Mouse (Mus musculus): ENCODE data around the gene Zfp652. TPM values are rescaled to one million over a fixed set of nuclear protein-coding genes. Genes with fewer than 3 reads are reported as not detected.

Zfp652 gene
- total RNA-seq, 2 experiments from 2014 or later: 48.2 to 49.2 TPM

DNA sequence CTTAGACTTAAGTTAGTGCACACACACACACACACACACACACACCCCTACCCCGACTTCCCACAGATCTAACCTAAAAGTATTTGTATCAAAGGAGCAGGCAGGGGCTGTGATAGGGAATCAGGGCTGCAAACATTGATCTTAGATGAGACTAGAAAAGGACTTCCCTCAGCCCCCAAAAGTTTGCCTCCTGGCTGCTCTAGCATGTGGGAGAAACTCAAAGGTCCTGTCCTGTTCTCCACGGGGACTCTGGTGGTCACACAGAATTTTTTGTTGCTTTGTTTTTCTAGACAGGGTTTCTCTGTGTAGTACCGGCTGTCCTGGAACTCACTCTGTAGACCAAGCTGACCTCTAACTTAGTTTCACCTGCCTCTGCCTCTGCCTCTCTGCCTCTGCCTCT lies 113.2 kb downstream of the Zfp652 start:
- DNase-seq (ENCODE audit: low spot score): no peak
- intact Hi-C loops (cut with DNase I): loop anchor here (2.0 to 10.0 kb wide), 3 partner anchors 31 to 141 kb away; no protein-coding TSS in a partner anchor

GRCm38 (mm10) chr11:95826317-95827167 lies 114.1 kb downstream of the Zfp652 start:
- intact Hi-C loops (cut with DNase I): loop anchor here (10.0 kb wide), 1 partner anchor 142 kb away; no protein-coding TSS in a partner anchor
- no peak for DNase-seq (ENCODE audit: low spot score)

- DNase-seq (ENCODE audit: low spot score): no peak
- intact Hi-C loops (cut with DNase I): loop anchor here (10.0 kb wide), 1 partner anchor 142 kb away; no protein-coding TSS in a partner anchor
Observed at GRCm38 (mm10) chr11:95827168-95827447, 114.6 kb downstream of the Zfp652 start.

GRCm38 (mm10) chr11:95827464-95828085 lies 115.1 kb downstream of the Zfp652 start:
- no peak for DNase-seq (ENCODE audit: low spot score)
- intact Hi-C loops (cut with DNase I): loop anchor here (10.0 kb wide), 1 partner anchor 143 kb away; no protein-coding TSS in a partner anchor

GRCm38 (mm10) chr11:95828181-95828964 lies 115.9 kb downstream of the Zfp652 start:
- no peak for DNase-seq (ENCODE audit: low spot score)
- intact Hi-C loops (cut with DNase I): loop anchor here (10.0 kb wide), 1 partner anchor 144 kb away; no protein-coding TSS in a partner anchor

DNA sequence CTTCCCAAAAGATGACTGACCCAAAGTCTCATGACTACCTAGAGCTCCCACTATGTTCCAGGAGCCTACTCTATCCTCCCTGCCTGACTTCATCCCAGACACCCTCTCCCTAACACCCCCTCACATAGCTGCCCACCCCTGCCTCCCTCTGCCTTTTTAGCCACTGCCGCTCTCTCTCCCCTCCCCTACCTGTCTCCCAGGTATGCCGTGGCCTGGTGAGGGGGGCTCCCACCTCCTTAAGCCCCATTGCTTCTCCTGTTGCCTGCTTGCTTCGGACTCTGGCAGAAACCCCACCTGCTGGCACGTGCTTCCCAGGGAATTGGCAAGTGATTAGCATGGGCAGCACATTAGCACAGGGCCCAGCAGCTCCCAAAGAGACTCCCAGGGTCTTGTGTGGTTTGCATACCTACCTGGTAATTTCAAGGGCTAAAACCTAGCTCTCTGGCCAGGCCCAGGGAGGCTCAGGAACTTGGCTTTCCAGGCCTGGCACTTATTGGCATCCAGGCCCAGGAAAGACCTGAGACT lies 117.1 kb downstream of the Zfp652 start:
- no peak for DNase-seq (ENCODE audit: low spot score)
- intact Hi-C loops (cut with DNase I): loop anchor here (1.0 to 10.0 kb wide), 2 partner anchors 24 to 145 kb away; no protein-coding TSS in a partner anchor

GRCm38 (mm10) chr11:95830411-95831275 lies 118.2 kb downstream of the Zfp652 start:
- DNase-seq (ENCODE audit: low spot score): no peak
- intact Hi-C loops (cut with DNase I): no loop called here

DNA sequence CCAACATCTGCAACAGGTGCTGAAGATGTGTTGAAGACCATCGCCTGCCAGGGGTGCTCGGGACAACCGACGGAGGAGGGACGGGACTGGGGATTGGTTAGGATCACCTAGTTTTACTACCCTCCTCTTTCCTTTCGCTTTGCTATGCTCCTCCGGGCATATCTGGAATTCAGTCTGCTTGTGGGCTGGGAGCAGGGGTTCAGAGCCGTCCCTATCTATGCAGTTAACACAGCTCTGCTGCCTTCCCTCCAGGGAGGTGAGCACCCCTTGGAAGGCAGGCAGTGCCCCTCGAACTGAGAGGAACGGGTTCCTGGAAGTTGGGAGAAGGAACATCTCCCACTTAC lies 118.8 kb downstream of the Zfp652 start:
- DNase-seq (ENCODE audit: low spot score): no peak
- intact Hi-C loops (cut with DNase I): no loop called here

GRCm38 (mm10) chr11:95831641-95832040 lies 119.2 kb downstream of the Zfp652 start:
- intact Hi-C loops (cut with DNase I): no loop called here
- DNase-seq (ENCODE audit: low spot score): no peak

GRCm38 (mm10) chr11:95832129-95833005 lies 119.9 kb downstream of the Zfp652 start:
- no peak for DNase-seq (ENCODE audit: low spot score)
- intact Hi-C loops (cut with DNase I): no loop called here

DNA sequence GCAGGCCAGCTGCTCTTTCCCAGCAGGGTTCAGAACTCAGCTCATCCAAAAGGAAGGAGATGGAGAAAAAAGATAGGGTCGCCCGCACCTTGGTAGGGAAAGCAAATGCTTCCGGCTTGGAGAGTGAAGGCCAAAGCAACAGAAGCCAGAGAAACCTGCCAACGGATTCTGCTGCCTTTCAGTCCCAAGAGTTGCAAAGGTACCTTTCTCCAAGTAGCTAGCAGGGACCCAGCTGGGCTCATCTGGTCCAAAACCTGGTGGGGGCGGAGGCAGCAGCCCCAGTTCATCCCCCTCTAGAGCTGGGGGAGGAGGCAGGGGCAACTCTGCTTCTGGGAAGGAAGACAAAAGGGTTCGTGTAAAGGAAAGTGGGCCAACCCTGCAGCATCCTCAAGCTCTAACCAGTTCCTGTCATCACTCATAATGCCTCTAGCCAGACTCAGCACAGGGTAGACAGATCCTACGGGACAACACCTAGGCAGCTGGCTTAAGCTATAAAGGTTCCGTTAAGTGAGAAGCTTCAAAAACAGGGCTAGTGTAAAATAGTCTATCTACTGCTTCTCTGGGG lies 120.6 kb downstream of the Zfp652 start:
- intact Hi-C loops (cut with DNase I): no loop called here
- no peak for DNase-seq (ENCODE audit: low spot score)

DNA sequence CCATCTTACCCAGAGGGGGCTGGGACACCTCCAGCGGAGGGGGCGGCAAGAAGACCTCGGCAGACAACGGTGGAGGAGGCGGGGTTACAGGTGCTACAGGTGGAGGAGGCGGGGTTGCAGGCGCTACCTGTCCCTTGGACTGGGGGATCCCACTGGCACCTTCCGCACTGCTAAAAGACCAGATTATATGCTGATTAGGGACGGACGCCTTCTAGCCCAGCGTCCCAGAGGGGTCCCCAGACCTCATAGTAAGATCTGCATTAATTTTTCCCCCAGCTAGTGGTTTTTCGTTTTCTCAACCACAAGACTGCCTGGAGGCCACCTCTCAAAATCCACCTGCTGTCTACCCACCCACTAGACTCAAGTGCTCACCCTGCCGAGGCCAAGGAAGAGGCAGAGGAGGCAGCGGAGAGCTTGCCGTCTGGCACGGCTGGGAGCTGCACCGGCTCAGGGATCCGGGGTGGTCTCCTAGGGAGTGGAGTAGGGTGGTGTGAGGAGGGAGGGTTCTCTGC lies 121.2 kb downstream of the Zfp652 start:
- intact Hi-C loops (cut with DNase I): no loop called here
- no peak for DNase-seq (ENCODE audit: low spot score)

DNA sequence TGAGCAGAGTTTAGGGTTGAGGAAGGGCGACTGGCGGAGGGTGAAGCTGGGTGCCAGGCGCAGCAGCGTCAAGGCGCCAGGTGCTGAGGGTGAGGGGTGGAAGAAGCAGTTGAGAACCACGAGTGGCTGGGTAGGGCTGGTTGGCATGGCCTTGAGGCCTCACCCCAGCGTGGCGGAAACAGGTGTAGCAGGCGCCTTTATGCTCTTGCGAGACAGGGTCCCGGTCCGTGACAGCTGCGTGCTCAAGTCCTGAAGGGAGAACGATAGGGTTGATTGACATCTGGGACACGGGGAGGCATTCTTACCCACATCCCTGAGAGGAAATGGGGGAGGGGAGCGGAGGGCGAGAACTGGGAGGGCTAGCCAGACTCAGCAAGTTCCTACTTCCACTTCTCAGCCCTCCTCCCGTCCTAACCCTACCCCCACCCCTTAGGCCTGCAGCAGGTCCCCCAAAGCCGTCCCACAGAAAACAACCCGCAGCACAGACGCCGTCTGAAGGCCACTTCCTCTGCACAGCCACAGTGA lies 121.7 kb downstream of the Zfp652 start:
- intact Hi-C loops (cut with DNase I): no loop called here
- DNase-seq (ENCODE audit: low spot score): no peak

DNA sequence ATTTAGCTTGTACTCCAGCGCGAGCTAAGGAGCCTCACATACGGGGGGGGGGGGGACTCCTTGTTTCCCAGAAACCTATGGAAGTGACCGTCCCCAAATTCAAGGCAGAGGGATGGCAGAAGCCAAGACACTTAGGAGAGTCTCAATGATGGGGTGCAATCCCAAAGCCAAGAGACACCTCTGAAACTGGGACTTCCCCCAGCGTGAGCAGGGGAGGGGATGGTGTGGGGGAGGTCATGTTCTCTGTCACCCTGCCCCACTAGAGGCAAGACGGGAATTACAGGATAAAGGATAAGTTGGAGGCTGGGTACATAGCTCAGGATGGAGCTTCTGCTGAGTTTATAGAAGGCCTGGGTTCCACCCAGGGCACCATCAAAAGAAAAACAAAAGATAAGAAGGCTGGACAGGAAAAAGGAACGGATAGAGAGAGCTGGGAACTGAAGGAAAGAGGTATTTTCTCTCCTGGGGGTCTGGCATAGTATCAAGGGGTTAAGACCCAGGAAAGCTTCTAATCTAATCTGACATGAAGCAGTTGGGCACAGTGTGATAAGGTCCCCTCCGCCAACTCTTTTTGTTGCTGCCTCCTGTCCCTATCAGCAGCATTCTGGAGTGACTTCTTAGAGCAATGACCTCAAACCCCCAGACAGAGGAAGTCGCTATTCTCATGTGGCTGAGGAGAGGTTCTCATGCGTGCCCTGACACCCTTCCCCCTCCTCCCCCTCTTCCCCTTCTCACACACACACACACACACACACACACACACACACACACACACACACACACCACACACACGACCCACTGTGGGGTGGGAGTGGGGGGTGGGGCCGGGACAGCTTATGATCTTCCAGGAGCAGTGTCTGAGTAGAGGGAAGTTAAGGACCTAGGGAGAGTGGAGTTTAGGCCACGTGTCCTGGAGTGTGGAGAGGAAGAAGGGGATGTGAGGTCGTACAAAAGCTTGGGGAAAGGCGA lies 122.6 kb downstream of the Zfp652 start:
- no peak for DNase-seq (ENCODE audit: low spot score)
- intact Hi-C loops (cut with DNase I): no loop called here

- intact Hi-C loops (cut with DNase I): no loop called here
- no peak for DNase-seq (ENCODE audit: low spot score)
Observed at GRCm38 (mm10) chr11:95835832-95836231, 123.4 kb downstream of the Zfp652 start.

GRCm38 (mm10) chr11:95836433-95836832 lies 124.0 kb downstream of the Zfp652 start:
- intact Hi-C loops (cut with DNase I): no loop called here
- DNase-seq (ENCODE audit: low spot score): no peak

- DNase-seq (ENCODE audit: low spot score): peak; percentile 75
- intact Hi-C loops (cut with DNase I): no loop called here
Observed at GRCm38 (mm10) chr11:95837059-95837458, 124.6 kb downstream of the Zfp652 start, which contains the start of gene Gngt2. Gene Gngt2, plus strand, starts transcription at chr11:95837216.

All from heart, postnatal 25 days (tissue).